ENCODE assay signal across 24 mouse cellular contexts in genomic region chr7:50005268-50005667, GRCm38 (mm10). TPM values are rescaled to one million over a fixed set of nuclear protein-coding genes. Genes with fewer than 3 reads are reported as not detected.
DNase-seq lines count a peak whose midpoint lies in the region; ATAC-seq and TF ChIP-seq lines count a peak whose summit lies in the region.
"Had no signal": no experiment of that assay in that cellular context is flagged by ENCODE, and none has a peak within 500 bp of the region (broad histone marks: within the 10 kb centered on the region; RNA-seq: fewer than 3 reads in every experiment).

No protein-coding gene starts in this region.

- ATAC-seq in kidney, postnatal 0 days (replicated peaks; ENCODE audit: low FRiP score, low read depth): no peak; the same call in 1 of the 2 replicates
- ATAC-seq: forebrain, embryonic 14.5 days; forebrain, postnatal 0 days; intestine, embryonic 15.5 days; Patski had no signal

- no peak overlapping the region for H3K9ac ChIP-seq in kidney, postnatal 0 days (ENCODE audit: low read depth, low read length)
- H3K9ac ChIP-seq: embryonic facial prominence, embryonic 15.5 days; forebrain, postnatal 0 days; hindbrain, embryonic 12.5 days; hindbrain, embryonic 15.5 days; intestine, embryonic 15.5 days had no signal

- H3K27me3 ChIP-seq in kidney, postnatal 0 days (ENCODE audit: insufficient read depth, low read length): no peaks in the 10 kb centered on the region
- H3K27me3 ChIP-seq: embryonic facial prominence, embryonic 15.5 days; hindbrain, embryonic 12.5 days; hindbrain, embryonic 15.5 days; intestine, embryonic 15.5 days had no signal

- H3K27ac ChIP-seq in kidney, postnatal 0 days: no peak overlapping the region
- H3K27ac ChIP-seq: embryonic facial prominence, embryonic 15.5 days; heart, adult 2 months; hindbrain, embryonic 12.5 days; hindbrain, embryonic 15.5 days; intestine, embryonic 15.5 days had no signal

- H3K9me3 ChIP-seq in kidney, postnatal 0 days (replicated peaks; ENCODE audit: low read length): no peaks in the 10 kb centered on the region
- H3K9me3 ChIP-seq: embryonic facial prominence, embryonic 15.5 days; hindbrain, embryonic 12.5 days; hindbrain, embryonic 15.5 days; intestine, embryonic 15.5 days had no signal

- no peak for TF ChIP-seq CTCF in kidney, postnatal 0 days (IDR thresholded peaks at IDR 0.05; ENCODE audit: low read depth)

- no peak overlapping the region for H3K4me2 ChIP-seq in kidney, postnatal 0 days (ENCODE audit: low read length)
- H3K4me2 ChIP-seq: embryonic facial prominence, embryonic 15.5 days; heart, embryonic 11.5 days; hindbrain, embryonic 12.5 days; hindbrain, embryonic 15.5 days; intestine, embryonic 15.5 days had no signal

- no peaks in the 10 kb centered on the region for H3K4me1 ChIP-seq in kidney, postnatal 0 days (replicated peaks; ENCODE audit: insufficient read depth, low read length)
- H3K4me1 ChIP-seq: embryonic facial prominence, embryonic 15.5 days; hindbrain, embryonic 12.5 days; hindbrain, embryonic 15.5 days; intestine, embryonic 15.5 days had no signal

- WGBS in kidney, postnatal 0 days: 11% methylated on average over 2 of the region's 2 CpGs

- no peak overlapping the region for H3K4me3 ChIP-seq in kidney, postnatal 0 days (replicated peaks; ENCODE audit: low read depth, low read length)
- H3K4me3 ChIP-seq: embryonic facial prominence, embryonic 15.5 days; heart, adult 2 months; hindbrain, embryonic 12.5 days; hindbrain, embryonic 15.5 days; intestine, embryonic 15.5 days had no signal

- no peaks in the 10 kb centered on the region for H3K36me3 ChIP-seq in kidney, postnatal 0 days (ENCODE audit: insufficient read depth, low read length)
- H3K36me3 ChIP-seq: embryonic facial prominence, embryonic 15.5 days; G1E; hindbrain, embryonic 12.5 days; hindbrain, embryonic 15.5 days; intestine, embryonic 15.5 days had no signal

- peak; percentile 42 for DNase-seq in heart, adult 11 months
- DNase-seq in heart, adult 9 months (ENCODE audit: low spot score in 2 of 2): no peak
- peak; percentile 42 for DNase-seq in kidney, postnatal 0 days (ENCODE audit: low spot score)
- DNase-seq in kidney, postnatal 14 days: no peak
- DNase-seq in A20 (ENCODE audit: low read depth, low spot score): peak; percentile 77
- DNase-seq in hindlimb bud, embryonic 11.5 days (ENCODE audit: extremely low spot score, low read depth, low spot score): peak; percentile 49
- no peak for DNase-seq in cerebellum, postnatal 25 days
- DNase-seq: adrenal gland, postnatal 10 days; adrenal gland, postnatal 36 days; cerebellum, adult 18-20 months; cerebellum, adult 9-10 months; cerebellum, postnatal 14 days; embryo, embryonic 11 days; forebrain, postnatal 0 days; gastrocnemius, postnatal 25 days; heart, adult 2 months had no signal

RNA-seq across cellular contexts. Expression of gene Nell1, which starts 30.6 kb away (rescaled TPM):
- polyA plus RNA-seq in kidney, postnatal 0 days (2015; fragmentation: Nextera tagmentation; extraction: Ambion mirVana): 7.4 and 7.7 TPM in 2 replicates
- polyA plus RNA-seq: G1E; heart, adult 2 months had no signal

Comparison
In these comparisons a context has a peak if more than half of its experiments do, and no peak if none do; other contexts are left out.
1. DNase-seq: peak in heart, adult 11 months (single experiment), kidney, postnatal 0 days (single experiment), A20 (single experiment) and hindlimb bud, embryonic 11.5 days (single experiment); none in heart, adult 9 months (0 of 2), kidney, postnatal 14 days (single experiment) and cerebellum, postnatal 25 days (0 of 2).